Mouse (Mus musculus): ENCODE results near the gene Kcnq4. TPM values are rescaled to one million over a fixed set of nuclear protein-coding genes. Genes with fewer than 3 reads are reported as not detected.

Kcnq4 gene
- total RNA-seq (2021), result 1 to 10 TPM; 1.8 to 2.2 TPM

GRCm38 (mm10) chr4:120747941-120748866 is at the start of gene Kcnq4:
TSS of gene Kcnq4 (minus strand) at chr4:120748612.
- intact Hi-C loops (cut with DNase I), result loop anchor here (5.0 kb wide), 1 partner anchor 46 kb away; no protein-coding TSS in a partner anchor
- DNase-seq (ENCODE audit: low spot score), result no peak

GRCm38 (mm10) chr4:120796687-120797086 is 48.3 kb upstream of the Kcnq4 start:
- intact Hi-C loops (cut with DNase I), result no loop called here
- DNase-seq (ENCODE audit: low spot score), result no peak

GRCm38 (mm10) chr4:120795646-120796045 is 47.2 kb upstream of the Kcnq4 start:
- intact Hi-C loops (cut with DNase I), result no loop called here
- no peak for DNase-seq (ENCODE audit: low spot score)

- intact Hi-C loops (cut with DNase I), result no loop called here
- no peak for DNase-seq (ENCODE audit: low spot score)
Observed at GRCm38 (mm10) chr4:120792918-120793317, 44.5 kb upstream of the Kcnq4 start.

GRCm38 (mm10) chr4:120790027-120790426 is 41.6 kb upstream of the Kcnq4 start:
- intact Hi-C loops (cut with DNase I), result no loop called here
- DNase-seq (ENCODE audit: low spot score), result no peak

GRCm38 (mm10) chr4:120755801-120756200 is 7.4 kb upstream of the Kcnq4 start:
- intact Hi-C loops (cut with DNase I), result loop anchor here (2.0 kb wide), 1 partner anchor 167 kb away; the partner anchor contains the start of gene Gm8439

GRCm38 (mm10) chr4:120755299-120755698 is 6.9 kb upstream of the Kcnq4 start:
- intact Hi-C loops (cut with DNase I), result loop anchor here (2.0 kb wide), 1 partner anchor 166 kb away; the partner anchor contains the start of gene Gm8439
- peak; percentile 37 for DNase-seq (ENCODE audit: low spot score)

More at GRCm38 (mm10) chr4:120755801-120756200, 7.4 kb upstream of the Kcnq4 start:
- no peak for DNase-seq (ENCODE audit: low spot score)

- intact Hi-C loops (cut with DNase I), result loop anchor here (5.0 kb wide), 1 partner anchor 47 kb away; no protein-coding TSS in a partner anchor
- DNase-seq (ENCODE audit: low spot score), result no peak
Observed at GRCm38 (mm10) chr4:120749601-120750000, 1.2 kb upstream of the Kcnq4 start.

GRCm38 (mm10) chr4:120747243-120747792 is 1.1 kb downstream of the Kcnq4 start:
- intact Hi-C loops (cut with DNase I), result loop anchor here (5.0 kb wide), 1 partner anchor 45 kb away; no protein-coding TSS in a partner anchor
- DNase-seq (ENCODE audit: low spot score), result no peak

GRCm38 (mm10) chr4:120746552-120747150 is 1.8 kb downstream of the Kcnq4 start:
- DNase-seq (ENCODE audit: low spot score), result no peak
- intact Hi-C loops (cut with DNase I), result loop anchor here (5.0 kb wide), 1 partner anchor 44 kb away; no protein-coding TSS in a partner anchor

- DNase-seq (ENCODE audit: low spot score), result no peak
- intact Hi-C loops (cut with DNase I), result loop anchor here (5.0 kb wide), 1 partner anchor 44 kb away; no protein-coding TSS in a partner anchor
Observed at GRCm38 (mm10) chr4:120745731-120746551, 2.5 kb downstream of the Kcnq4 start.

GRCm38 (mm10) chr4:120743636-120744035 is 4.8 kb downstream of the Kcnq4 start:
- no peak for DNase-seq (ENCODE audit: low spot score)
- intact Hi-C loops (cut with DNase I), result no loop called here

- intact Hi-C loops (cut with DNase I), result no loop called here
- no peak for DNase-seq (ENCODE audit: low spot score)
Observed at GRCm38 (mm10) chr4:120741303-120741702, 7.1 kb downstream of the Kcnq4 start.

GRCm38 (mm10) chr4:120734012-120734622 is 14.3 kb downstream of the Kcnq4 start:
- intact Hi-C loops (cut with DNase I), result no loop called here
- no peak for DNase-seq (ENCODE audit: low spot score)

- intact Hi-C loops (cut with DNase I), result no loop called here
- no peak for DNase-seq (ENCODE audit: low spot score)
Observed at GRCm38 (mm10) chr4:120732737-120733136, 15.7 kb downstream of the Kcnq4 start.

GRCm38 (mm10) chr4:120731030-120731644 is 17.3 kb downstream of the Kcnq4 start:
- intact Hi-C loops (cut with DNase I), result no loop called here
- DNase-seq (ENCODE audit: low spot score), result peak; percentile 40

- intact Hi-C loops (cut with DNase I), result no loop called here
- DNase-seq (ENCODE audit: low spot score), result no peak
Observed at GRCm38 (mm10) chr4:120730574-120730973, 17.8 kb downstream of the Kcnq4 start.

GRCm38 (mm10) chr4:120730146-120730545 is 18.3 kb downstream of the Kcnq4 start:
- intact Hi-C loops (cut with DNase I), result no loop called here
- DNase-seq (ENCODE audit: low spot score), result no peak

GRCm38 (mm10) chr4:120729441-120729840 is 19.0 kb downstream of the Kcnq4 start:
- DNase-seq (ENCODE audit: low spot score), result no peak
- intact Hi-C loops (cut with DNase I), result no loop called here

All from heart, postnatal 25 days (tissue).